Mouse (Mus musculus) adrenal gland, postnatal 25 days (tissue): ENCODE measurements around the gene Ciart. TPM values are rescaled to one million over a fixed set of nuclear protein-coding genes. Genes with fewer than 3 reads are reported as not detected.
A peak's percentile ranks its signal among the peaks of the same experiment; 100 is the strongest.
"Not testable (repeated sequence)": the region's sequence is repeated elsewhere in the genome, so short reads cannot be mapped to it uniquely, and the experiment has no call there.

Experiments used
- DNase-seq: peaks from one replicate; pipeline ENCODE4 v3.0.0; 2021; ENCODE audit warnings: mixed read lengths
- total RNA-seq: library from RNA; stranded (reverse); gene quantifications from 2 replicates; pipeline ENCODE4 v1.2.3, GENCODE M21; 2021

Gene Ciart
- total RNA-seq, 1 experiment from 2014 or later: 8.3 TPM

GRCm38 (mm10) chr3:95901616-95902372 is 19.7 kb upstream of the Ciart start:
- DNase-seq: no peak

- DNase-seq: no peak
Measured at GRCm38 (mm10) chr3:95899800-95900524, 17.9 kb upstream of the Ciart start.

- DNase-seq: not testable (repeated sequence)
Measured at GRCm38 (mm10) chr3:95895501-95895900, 13.4 kb upstream of the Ciart start.

- peak; percentile 60 for DNase-seq
Measured at GRCm38 (mm10) chr3:95894317-95895160, 12.5 kb upstream of the Ciart start.

GRCm38 (mm10) chr3:95893606-95894316 is 11.7 kb upstream of the Ciart start, which contains the start of gene Aph1a:
Gene Aph1a (plus strand): TSS chr3:95893969.
- DNase-seq: peak; percentile 94

- DNase-seq: no peak
Measured at GRCm38 (mm10) chr3:95893126-95893525, 11.1 kb upstream of the Ciart start.

GRCm38 (mm10) chr3:95892066-95893052 is 10.3 kb upstream of the Ciart start:
- DNase-seq: no peak

GRCm38 (mm10) chr3:95891211-95892065 is 9.4 kb upstream of the Ciart start, which contains the start of gene BC028528:
Gene BC028528 (minus strand): TSS chr3:95892005.
- no peak for DNase-seq

GRCm38 (mm10) chr3:95889664-95890063 is 7.6 kb upstream of the Ciart start:
- no peak for DNase-seq

- DNase-seq: no peak
Measured at GRCm38 (mm10) chr3:95887596-95887995, 5.5 kb upstream of the Ciart start.

- no peak for DNase-seq
Measured at GRCm38 (mm10) chr3:95884400-95884799, 2.3 kb upstream of the Ciart start.

GRCm38 (mm10) chr3:95882816-95883425 is 870 bp upstream of the Ciart start:
- peak; percentile 67 for DNase-seq

GRCm38 (mm10) chr3:95879063-95879462 is 3.0 kb downstream of the Ciart start:
- no peak for DNase-seq

- DNase-seq: no peak
Measured at GRCm38 (mm10) chr3:95872048-95872447, 10.0 kb downstream of the Ciart start.

- peak; percentile 88 for DNase-seq
Measured at GRCm38 (mm10) chr3:95871392-95871867, 10.6 kb downstream of the Ciart start, which contains the start of gene Mrps21. Gene Mrps21 (minus strand): TSS chr3:95871519.

- DNase-seq: no peak
Measured at GRCm38 (mm10) chr3:95870976-95871375, 11.1 kb downstream of the Ciart start.

- no peak for DNase-seq
Measured at GRCm38 (mm10) chr3:95867408-95867807, 14.6 kb downstream of the Ciart start.

- no peak for DNase-seq
Measured at GRCm38 (mm10) chr3:95866071-95866470, 16.0 kb downstream of the Ciart start.

- DNase-seq: no peak
Measured at GRCm38 (mm10) chr3:95865571-95865970, 16.5 kb downstream of the Ciart start.
